Mouse (Mus musculus) layer of hippocampus, adult 11-12 months (tissue): ENCODE measurements around the gene Hsd17b13.
"Not testable (repeated sequence)": the region's sequence is repeated elsewhere in the genome, so short reads cannot be mapped to it uniquely, and the experiment has no call there.

Experiments used
- DNase-seq: peaks from one replicate; pipeline ENCODE4 v3.0.0; 2022; ENCODE audit warnings: low spot score

Hsd17b13 gene

DNA sequence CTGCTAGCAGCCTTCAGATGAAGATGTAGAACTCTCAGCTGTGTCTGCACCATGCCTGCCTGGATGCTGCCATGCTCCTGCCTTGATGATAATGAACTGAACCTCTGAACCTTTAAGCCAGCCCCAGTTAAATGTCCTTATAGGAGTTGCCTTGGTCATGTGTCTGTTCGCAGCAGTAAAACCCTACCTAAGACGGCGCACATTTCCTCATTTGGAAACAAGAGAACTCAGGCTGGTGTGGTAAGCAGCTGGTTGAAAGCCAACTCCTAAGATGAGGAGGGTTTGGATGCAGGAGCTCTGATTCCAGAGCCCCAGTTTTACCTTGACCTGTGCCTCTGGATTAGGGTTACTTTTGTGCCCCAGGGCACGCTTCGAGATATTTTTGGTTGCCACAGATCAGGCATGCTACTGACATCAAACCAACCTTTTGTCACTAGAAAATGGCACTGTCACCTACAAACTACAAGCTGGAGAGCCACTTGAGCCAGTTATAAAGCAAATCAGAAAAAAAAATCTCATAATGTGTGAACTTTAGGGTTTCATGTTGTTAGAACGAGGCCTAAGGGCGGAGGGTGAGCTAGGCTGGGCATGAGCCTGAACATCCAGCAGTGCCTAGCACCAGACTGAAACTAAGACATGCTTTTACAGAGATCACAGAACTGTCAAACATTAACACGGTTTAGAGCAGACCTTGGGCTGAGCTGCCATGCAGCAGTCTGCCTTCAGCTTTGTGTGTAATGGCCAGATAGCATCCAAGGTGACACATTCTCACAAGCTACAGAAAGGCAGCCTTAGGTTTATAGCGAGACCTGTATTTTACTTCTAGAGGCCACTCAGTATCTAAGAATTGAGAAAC, 3.7 kb upstream of the Hsd17b13 start:
- DNase-seq = no peak

GRCm38 (mm10) chr5:103977907-103978570, 829 bp upstream of the Hsd17b13 start:
- DNase-seq = no peak

GRCm38 (mm10) chr5:103975736-103976135, 1.5 kb downstream of the Hsd17b13 start:
- DNase-seq = no peak

- DNase-seq = no peak
These were observed 4.4 kb downstream of the Hsd17b13 start for GRCm38 (mm10) chr5:103972801-103973200.

GRCm38 (mm10) chr5:103972379-103972778, 4.8 kb downstream of the Hsd17b13 start:
- DNase-seq = no peak

DNA sequence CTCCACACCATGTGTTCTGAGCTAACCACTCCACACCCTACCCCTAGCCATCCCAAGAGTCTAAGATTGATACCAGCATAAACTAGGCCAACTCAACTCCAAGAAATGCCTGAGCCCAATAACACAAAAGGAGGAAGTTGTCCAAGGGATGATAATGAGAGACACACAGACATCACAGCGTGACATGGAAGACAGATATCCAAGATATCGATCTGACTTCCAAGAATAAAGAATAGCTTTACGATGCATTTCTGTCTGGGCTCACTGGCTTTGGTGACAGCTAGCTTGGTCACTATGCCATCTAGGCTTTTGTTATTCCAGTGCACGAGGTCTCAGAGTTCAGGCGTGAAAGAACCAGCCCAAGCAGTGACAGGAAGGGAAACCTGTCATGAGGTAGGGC, 6.2 kb downstream of the Hsd17b13 start:
- no peak for DNase-seq

- no peak for DNase-seq
These were observed 14.2 kb downstream of the Hsd17b13 start for GRCm38 (mm10) chr5:103962935-103963429.

DNA sequence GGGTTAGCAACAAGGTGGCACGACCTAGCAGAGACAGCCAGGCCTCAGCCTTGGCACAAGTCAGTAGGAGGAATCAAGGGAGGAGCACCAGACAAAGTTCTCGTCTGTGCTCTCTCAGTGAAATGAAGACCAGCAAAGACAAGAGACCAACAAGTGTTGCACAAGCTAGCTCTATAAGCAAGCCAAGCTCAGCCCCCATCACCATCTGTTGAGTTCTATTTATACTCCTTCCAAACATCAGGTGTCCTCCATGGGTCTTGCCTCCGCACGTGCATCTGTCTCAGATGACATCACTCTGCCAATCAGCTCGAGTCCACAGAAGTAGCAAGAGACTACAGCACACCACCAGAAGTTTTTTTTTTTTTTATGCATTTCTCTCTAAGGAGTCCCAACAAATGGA, 22.6 kb downstream of the Hsd17b13 start:
- DNase-seq = peak; percentile 21

DNA sequence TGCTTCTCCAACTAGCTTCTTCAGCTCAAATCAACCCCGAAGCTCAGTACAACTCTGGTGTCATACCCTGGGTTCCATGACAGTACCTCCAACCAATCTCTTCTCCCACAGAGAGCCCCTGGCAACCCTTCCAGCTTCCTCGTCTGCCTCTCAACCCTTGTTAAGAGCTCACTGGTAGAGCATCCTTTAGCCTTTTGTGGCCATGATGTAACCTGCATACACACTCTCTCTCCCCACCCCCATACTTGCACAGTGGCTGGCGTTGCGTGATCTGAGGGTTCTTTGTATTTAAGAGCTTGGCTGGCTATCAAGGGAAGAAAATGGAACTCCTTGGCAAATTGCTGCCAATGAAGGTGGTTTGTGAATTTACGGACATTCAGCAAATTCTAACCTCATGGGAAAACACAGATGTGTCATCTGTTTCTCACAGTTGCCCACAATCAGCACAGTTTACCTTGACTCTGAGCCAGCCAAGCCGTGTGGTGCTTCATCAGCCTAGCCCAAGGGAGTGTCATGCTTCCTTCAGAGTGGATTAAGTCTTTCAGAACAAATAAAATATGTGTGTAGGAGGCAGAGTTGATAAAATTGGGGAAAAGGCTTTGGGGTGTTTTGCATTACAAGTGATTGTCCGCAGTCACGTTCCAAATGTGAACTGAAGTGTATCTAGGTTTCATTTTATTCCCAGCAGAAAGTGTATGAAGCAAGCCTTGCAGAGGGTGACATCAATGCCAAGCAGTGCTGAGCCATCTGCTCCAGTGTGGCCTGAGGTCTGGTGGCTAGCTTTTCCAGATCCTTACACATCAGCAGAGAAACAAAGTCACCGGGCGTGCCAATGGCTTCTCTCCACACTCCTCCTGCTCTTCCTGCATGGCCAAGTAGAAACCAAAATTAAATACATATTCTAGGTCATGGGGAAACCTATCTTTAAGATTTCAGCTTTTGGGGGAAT, 23.8 kb downstream of the Hsd17b13 start:
- DNase-seq = no peak

GRCm38 (mm10) chr5:103950138-103950537, 27.1 kb downstream of the Hsd17b13 start:
- not testable (repeated sequence) for DNase-seq

DNA sequence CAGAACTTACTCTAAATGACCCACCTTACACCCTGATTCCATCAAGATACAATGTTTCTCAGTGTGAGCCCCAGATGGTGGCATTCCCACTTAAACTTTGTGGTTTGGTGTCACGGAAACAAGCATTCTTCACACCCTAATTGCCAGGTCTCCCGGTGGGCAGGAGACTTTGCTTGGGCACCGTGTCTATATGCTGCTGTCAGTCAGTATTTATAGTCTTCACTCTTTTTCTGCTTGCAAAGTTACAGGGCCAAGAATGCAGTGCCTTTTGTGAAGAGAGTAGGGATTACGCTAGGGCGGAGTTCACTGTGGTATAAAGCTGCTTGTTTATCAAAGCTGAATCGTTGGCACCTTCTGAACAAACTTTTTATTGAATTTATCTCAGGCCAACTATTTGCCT, 34.0 kb downstream of the Hsd17b13 start:
- DNase-seq = no peak

DNA sequence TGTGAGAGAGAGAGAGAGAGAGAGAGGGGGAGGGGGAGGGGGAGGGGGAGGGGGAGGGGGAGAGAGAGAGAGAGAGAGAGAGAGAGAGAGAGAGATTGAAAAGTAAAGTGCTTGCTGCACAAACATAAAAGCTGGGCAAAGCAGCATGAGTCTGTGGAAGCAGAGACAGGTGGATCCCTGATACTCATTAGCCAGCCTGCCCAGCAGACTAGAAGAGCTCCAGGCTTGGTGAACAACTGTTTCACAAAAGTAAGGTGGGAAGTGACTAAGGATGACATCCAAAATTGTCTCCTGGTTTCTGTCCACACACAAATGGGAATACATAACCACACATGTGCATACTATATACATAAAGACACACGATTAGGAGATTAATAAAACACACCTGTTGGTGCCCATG, 37.4 kb downstream of the Hsd17b13 start:
- DNase-seq = no peak

DNA sequence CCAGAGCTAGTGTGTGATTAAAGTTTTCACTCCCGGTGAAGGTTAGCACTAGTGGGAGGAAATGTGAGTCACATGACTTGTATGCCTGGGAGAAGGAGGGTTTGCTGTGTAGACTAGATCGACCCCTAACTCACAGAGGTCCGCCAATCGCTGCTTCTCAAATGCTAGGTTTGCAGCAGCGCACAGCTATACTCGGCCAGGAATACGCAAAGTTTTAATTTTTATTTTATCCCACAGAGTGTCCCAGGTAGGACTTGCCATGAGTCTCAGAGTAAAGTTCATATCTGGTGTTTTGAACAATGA, 37.9 kb downstream of the Hsd17b13 start:
- no peak for DNase-seq

GRCm38 (mm10) chr5:103938547-103939349, 38.5 kb downstream of the Hsd17b13 start:
- DNase-seq = no peak

DNA sequence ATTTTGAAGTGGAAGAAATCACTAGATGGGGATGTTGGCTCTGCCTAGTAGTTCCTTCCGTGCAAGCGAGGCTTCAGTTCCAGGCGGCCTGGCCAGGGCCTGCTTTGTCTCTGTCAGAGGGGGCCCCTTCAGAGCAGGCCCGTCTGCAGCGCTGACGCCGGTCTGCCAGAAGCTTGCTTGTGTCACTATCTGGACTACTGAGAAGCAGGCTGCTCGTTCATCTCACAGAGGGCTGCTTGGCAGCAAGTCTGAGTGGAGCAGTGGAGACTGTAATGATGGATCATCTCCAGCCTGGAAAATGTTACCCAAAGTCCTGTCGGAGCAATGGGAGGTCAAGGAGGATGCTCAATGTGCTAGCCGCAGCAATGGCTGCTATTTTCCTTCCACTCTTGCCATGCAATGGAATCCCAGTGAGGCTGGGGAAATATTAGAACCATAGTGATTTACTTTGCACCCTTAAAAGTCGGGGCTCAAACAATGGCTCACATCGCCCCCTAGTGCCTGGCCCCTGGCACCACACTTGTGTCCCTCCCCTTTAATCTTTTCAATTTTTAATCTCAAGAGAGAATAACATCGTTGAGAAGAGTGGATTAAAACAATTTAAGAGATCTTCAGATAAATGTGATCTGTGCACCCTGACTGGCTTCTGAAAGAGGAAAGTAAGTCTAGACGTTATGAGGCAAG, 40.2 kb downstream of the Hsd17b13 start:
- DNase-seq = no peak

DNA sequence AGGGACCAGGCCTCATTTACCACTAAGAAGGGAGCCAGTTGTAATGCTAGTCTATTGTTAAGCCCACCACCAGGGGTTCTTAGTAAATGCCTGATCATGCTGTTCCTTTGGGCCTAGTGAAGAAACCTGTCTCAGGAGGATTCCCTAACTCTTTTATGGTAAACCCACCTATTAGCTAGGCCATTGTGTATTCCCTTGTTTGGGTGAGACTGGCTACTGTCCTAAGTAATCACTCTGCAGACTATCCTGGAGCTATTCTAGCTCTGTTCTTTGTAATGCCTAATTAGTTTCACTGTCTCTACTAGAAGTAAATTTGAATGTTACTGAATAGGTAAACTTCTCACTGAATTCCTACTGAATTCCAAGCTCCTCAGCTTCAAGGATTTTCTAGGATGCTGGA, 45.3 kb downstream of the Hsd17b13 start:
- DNase-seq = not testable (repeated sequence)

DNA sequence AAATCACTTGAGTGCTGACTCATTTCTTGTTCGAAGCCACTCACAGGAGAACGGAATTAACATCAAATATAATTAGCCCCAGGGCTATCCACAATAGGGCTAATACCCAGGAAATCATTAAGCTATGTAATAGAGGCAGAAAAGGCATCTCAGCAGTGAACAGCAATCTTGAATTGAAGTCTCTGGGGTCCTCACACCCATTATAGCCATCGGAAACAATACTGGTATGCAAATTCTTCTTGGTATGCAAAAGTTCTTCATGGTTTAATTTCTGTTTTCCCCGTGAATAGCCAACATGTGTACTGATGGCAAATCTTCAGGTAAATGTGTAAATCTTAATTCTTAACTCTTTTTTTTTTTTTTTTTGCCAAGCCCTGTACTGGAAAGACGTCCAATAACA, 46.7 kb downstream of the Hsd17b13 start:
- DNase-seq = no peak

DNA sequence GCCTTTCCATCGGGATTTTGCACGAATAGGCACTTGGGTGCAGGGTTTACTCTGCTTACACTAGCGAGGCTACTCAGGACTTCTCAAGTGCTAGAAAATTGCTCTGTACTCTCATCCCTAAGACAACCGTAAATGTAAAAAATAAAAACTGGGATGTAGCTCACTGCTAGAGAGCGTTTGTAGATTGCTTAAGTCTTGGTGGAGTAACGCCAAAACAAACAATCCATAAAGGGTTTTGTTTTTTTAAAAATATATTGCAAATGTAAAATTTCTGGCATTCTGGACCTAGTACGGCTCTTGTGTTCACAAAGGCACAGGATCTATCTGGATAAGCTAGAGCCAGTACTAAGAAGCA, 49.0 kb downstream of the Hsd17b13 start:
- DNase-seq = no peak

DNA sequence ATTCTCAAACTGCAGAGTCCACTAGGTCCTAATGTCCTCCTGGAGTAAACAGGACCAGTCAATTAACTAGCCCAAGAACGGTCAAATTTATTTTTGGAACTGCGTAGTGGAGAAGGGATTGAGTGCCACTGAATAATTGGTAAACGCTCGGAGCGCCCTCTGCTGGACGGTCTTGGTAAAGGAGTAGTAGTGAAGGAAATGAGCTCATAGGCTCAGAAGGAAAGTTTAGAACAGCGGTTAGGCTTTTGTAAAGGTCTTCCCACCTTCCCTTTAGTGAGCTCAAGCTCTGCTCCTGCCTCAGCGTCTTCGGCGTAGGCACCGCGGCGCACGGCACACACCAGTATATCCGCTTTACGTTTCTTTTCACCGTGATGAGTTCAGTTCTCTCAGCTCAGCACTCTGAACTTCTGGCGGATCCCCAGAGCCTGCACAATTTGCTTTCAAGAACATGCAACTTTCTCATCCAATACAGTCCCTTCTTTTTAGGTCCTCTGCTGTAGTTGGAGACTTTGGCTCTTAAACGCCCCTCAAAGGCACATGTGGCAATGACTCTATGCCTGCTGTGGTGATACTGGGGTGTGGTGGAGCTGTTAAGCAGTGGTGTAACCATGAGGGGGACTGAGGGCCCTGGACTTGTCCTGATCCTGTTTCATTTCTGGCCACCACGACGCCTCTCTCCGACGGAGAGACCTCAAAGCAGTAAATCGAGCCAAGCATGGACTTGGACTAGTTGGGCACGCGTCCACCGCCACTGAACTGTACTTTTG, 49.6 kb downstream of the Hsd17b13 start:
- DNase-seq = peak; percentile 95

DNA sequence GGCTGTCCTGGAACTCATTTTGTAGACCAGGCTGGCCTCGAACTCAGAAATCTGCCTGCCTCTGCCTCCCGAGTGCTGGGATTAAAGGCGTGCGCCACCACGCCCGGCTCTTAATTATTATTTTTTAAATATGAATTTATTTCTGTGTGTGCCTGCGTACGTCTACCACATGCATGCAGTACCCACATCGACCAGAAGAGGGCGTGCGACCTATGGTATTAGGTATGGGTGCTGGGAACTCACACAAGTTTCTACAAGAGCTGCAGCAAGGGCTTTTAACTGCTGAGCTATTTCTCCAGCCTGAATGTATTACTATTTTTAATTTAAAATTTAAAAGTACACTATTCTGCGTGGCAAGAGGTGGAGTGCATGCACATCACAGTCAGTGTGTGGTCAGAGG, 50.8 kb downstream of the Hsd17b13 start:
- no peak for DNase-seq
